Mouse (Mus musculus): ENCODE measurements around the gene Hnrnph1. TPM values are rescaled to one million over a fixed set of nuclear protein-coding genes. Genes with fewer than 3 reads are reported as not detected.

Gene Hnrnph1
- polyA plus RNA-seq, 1 experiment from 2014 or later: 367 TPM

DNA sequence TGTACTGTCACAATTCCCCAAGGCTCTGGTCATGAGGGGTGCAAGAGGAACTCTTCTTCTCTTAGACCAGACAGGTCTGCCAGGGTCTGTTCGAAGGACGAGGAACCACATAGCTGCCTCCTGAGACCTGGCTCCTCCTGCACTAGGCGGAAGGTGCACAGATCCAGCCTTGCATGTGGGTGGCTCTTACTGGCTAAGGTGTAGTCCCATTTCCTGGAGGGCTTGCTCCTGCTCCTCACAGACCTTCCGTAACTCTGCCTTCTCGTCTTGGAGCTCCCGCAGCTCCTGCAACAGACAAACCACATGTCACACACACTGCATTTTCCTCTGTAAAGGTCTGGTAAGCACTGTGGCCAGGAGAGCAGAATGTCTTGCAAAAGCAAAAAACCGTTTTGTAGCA, 17.9 kb downstream of the Hnrnph1 start:
- H3K36me3 ChIP-seq: peaks cover 49% of the 10 kb centered on the region
- no peak overlapping the region for H3K27ac ChIP-seq
- H3K4me1 ChIP-seq: peaks cover 14% of the 10 kb centered on the region; the same call in 1 of the 2 replicates
- H3K27me3 ChIP-seq (ENCODE audit: insufficient read depth, poor library complexity, severe bottlenecking): no peaks in the 10 kb centered on the region
- WGBS: 87% methylated on average over 7 of the region's 7 CpGs
- no peaks in the 10 kb centered on the region for H3K9me3 ChIP-seq
- H3K4me3 ChIP-seq: no peak overlapping the region
- DNase-seq (ENCODE audit: low spot score): peak; percentile 70

GRCm38 (mm10) chr11:50396766-50397307, 20.0 kb downstream of the Hnrnph1 start:
- no peak overlapping the region for H3K4me3 ChIP-seq
- no peaks in the 10 kb centered on the region for H3K9me3 ChIP-seq
- H3K36me3 ChIP-seq: peaks cover 56% of the 10 kb centered on the region
- H3K27ac ChIP-seq: no peak overlapping the region
- H3K27me3 ChIP-seq (ENCODE audit: insufficient read depth, poor library complexity, severe bottlenecking): no peaks in the 10 kb centered on the region
- WGBS: 75% methylated on average over 11 of the region's 11 CpGs
- H3K4me1 ChIP-seq: peaks cover 8% of the 10 kb centered on the region; the same call in 1 of the 2 replicates
- peak; percentile 74 for DNase-seq (ENCODE audit: low spot score)

GRCm38 (mm10) chr11:50397316-50397715, 20.5 kb downstream of the Hnrnph1 start:
- no peak overlapping the region for H3K4me3 ChIP-seq
- H3K27ac ChIP-seq: no peak overlapping the region
- H3K9me3 ChIP-seq: no peaks in the 10 kb centered on the region
- peak; percentile 62 for DNase-seq (ENCODE audit: low spot score)
- WGBS: 70% methylated on average over 9 of the region's 9 CpGs
- H3K27me3 ChIP-seq (ENCODE audit: insufficient read depth, poor library complexity, severe bottlenecking): no peaks in the 10 kb centered on the region
- peaks cover 59% of the 10 kb centered on the region for H3K36me3 ChIP-seq
- 0 out of 2 replicates have a peak, but pooled peaks cover 7% of the 10 kb centered on the region for H3K4me1 ChIP-seq

DNA sequence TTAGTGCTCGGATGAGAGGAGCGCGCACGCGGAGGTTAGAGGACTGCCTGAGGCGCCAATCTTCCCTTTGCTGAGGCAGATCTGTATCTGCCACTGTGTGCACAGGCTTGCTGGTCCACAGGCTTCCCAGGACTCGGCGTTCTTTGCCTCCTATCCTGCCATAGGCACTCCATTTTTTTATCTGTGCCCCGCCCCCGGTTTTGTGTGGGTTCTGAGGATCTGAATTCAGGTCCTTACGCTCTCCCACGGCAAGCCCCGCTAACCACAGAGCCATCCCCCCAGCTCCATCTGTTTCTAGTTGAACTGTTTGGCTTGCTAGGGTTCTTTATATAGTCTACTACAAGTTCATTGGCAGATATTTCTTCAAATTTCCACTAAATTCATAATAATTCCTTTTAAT, 22.0 kb downstream of the Hnrnph1 start:
- no peaks in the 10 kb centered on the region for H3K27me3 ChIP-seq (ENCODE audit: insufficient read depth, poor library complexity, severe bottlenecking)
- H3K36me3 ChIP-seq: peaks cover 60% of the 10 kb centered on the region
- peaks cover 13% of the 10 kb centered on the region; the same call in 1 of the 2 replicates for H3K4me1 ChIP-seq
- H3K4me3 ChIP-seq: no peak overlapping the region
- no peak overlapping the region for H3K27ac ChIP-seq
- H3K9me3 ChIP-seq: no peaks in the 10 kb centered on the region
- 84% methylated on average over 13 of the region's 13 CpGs for WGBS
- DNase-seq (ENCODE audit: low spot score): peak; percentile 47

DNA sequence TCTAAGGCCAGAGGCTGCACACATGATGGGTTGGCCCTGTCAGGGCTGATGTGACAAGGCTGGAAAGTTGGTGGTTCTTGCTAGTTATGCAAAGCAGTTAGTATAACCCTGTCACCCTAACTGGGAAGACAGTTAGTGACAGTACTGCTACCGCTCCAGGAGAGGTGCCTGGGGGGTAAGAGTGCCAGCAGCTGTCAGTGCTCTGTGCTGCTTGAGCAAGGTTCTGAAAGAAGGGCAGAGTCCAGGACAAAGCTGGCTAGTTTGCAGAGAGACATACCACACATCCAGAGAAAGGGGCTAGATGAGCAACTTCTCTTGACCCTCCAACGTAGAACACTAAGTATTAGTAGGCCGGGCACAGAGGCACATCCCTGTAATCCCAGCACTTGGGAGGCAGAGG, 25.7 kb downstream of the Hnrnph1 start:
- peaks cover 60% of the 10 kb centered on the region for H3K36me3 ChIP-seq
- no peaks in the 10 kb centered on the region for H3K9me3 ChIP-seq
- WGBS: 89% methylated on average over 3 of the region's 3 CpGs
- no peak overlapping the region for H3K27ac ChIP-seq
- peak; percentile 50 for DNase-seq (ENCODE audit: low spot score)
- peaks cover 12% of the 10 kb centered on the region; the same call in 1 of the 2 replicates for H3K4me1 ChIP-seq
- H3K4me3 ChIP-seq: no peak overlapping the region
- no peaks in the 10 kb centered on the region for H3K27me3 ChIP-seq (ENCODE audit: insufficient read depth, poor library complexity, severe bottlenecking)

GRCm38 (mm10) chr11:50403367-50404014, 26.7 kb downstream of the Hnrnph1 start:
- H3K4me3 ChIP-seq: no peak overlapping the region
- peaks cover 51% of the 10 kb centered on the region for H3K36me3 ChIP-seq
- peaks cover 12% of the 10 kb centered on the region; the same call in 1 of the 2 replicates for H3K4me1 ChIP-seq
- WGBS: 64% methylated on average over 10 of the region's 10 CpGs
- H3K27ac ChIP-seq: no peak overlapping the region
- H3K9me3 ChIP-seq: no peaks in the 10 kb centered on the region
- H3K27me3 ChIP-seq (ENCODE audit: insufficient read depth, poor library complexity, severe bottlenecking): no peaks in the 10 kb centered on the region
- DNase-seq (ENCODE audit: low spot score): peak; percentile 73

- Histone ChIP-seq H3K4me1 (peaks cover 12% of the 10 kb centered on the region; the same call in 1 of the 2 replicates), H3K36me3 (peaks cover 37% of the 10 kb centered on the region), H3K27me3 (ENCODE audit: insufficient read depth, poor library complexity, severe bottlenecking) (no peaks in the 10 kb centered on the region), H3K4me3 (no peak overlapping the region), H3K27ac (no peak overlapping the region), H3K9me3 (no peaks in the 10 kb centered on the region)
- WGBS: 67% methylated on average over 6 of the region's 6 CpGs
- DNase-seq (ENCODE audit: low spot score): no peak
Measured at GRCm38 (mm10) chr11:50407235-50407634, 30.4 kb downstream of the Hnrnph1 start.

DNA sequence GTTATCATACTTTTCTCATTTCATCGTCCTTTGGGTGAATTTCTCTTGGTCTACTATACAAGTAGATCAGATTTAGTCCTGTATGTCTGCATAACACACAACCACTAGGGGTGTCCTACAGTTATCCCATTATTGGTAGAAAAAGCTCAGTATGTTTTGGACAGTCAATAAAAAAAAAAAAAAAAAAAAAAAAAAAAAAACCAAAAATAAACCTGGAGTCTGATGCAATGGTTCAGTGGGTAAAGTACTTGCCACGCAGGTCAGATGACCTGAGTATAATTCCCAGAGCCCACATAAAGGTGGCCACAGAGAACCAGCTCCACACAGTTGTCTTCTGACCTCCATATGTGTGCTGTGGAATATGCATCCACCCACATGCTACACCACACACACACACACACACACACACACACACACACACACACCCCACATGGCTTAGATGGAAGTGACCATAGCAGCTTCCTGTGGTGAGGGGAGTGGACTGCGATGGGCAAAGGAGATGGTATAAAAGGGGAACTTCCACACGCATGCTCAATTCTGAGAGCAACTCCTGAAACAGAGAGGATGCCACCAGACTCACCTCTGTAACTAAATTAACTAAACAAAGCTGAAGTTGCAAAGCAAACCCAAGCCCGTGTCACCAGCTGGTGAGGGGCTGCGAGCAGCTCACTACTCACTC, 38.9 kb downstream of the Hnrnph1 start:
- no peak for DNase-seq (ENCODE audit: low spot score)
- H3K4me3 ChIP-seq: no peak overlapping the region
- peaks cover 44% of the 10 kb centered on the region for H3K36me3 ChIP-seq
- H3K27ac ChIP-seq: no peak overlapping the region
- no peaks in the 10 kb centered on the region for H3K9me3 ChIP-seq
- 88% methylated on average over 6 of the region's 6 CpGs for WGBS
- no peaks in the 10 kb centered on the region for H3K4me1 ChIP-seq
- H3K27me3 ChIP-seq (ENCODE audit: insufficient read depth, poor library complexity, severe bottlenecking): no peaks in the 10 kb centered on the region

GRCm38 (mm10) chr11:50417856-50418255, 41.1 kb downstream of the Hnrnph1 start:
- 63% methylated on average over 2 of the region's 2 CpGs for WGBS
- Histone ChIP-seq H3K4me3 (no peak overlapping the region), H3K27ac (no peak overlapping the region), H3K27me3 (ENCODE audit: insufficient read depth, poor library complexity, severe bottlenecking) (no peaks in the 10 kb centered on the region), H3K36me3 (peaks cover 37% of the 10 kb centered on the region), H3K4me1 (peaks cover 6% of the 10 kb centered on the region; the same call in 1 of the 2 replicates), H3K9me3 (no peaks in the 10 kb centered on the region)
- DNase-seq (ENCODE audit: low spot score): no peak

GRCm38 (mm10) chr11:50421461-50421860, 44.7 kb downstream of the Hnrnph1 start:
- Histone ChIP-seq H3K9me3 (no peaks in the 10 kb centered on the region), H3K4me3 (peak overlapping the region; percentile 58), H3K27ac (peak overlapping the region; percentile 70), H3K27me3 (ENCODE audit: insufficient read depth, poor library complexity, severe bottlenecking) (no peaks in the 10 kb centered on the region), H3K4me1 (peaks cover 6% of the 10 kb centered on the region; the same call in 1 of the 2 replicates), H3K36me3 (peaks cover 17% of the 10 kb centered on the region)
- no peak for DNase-seq (ENCODE audit: low spot score)
- 55% methylated on average over 5 of the region's 5 CpGs for WGBS

DNA sequence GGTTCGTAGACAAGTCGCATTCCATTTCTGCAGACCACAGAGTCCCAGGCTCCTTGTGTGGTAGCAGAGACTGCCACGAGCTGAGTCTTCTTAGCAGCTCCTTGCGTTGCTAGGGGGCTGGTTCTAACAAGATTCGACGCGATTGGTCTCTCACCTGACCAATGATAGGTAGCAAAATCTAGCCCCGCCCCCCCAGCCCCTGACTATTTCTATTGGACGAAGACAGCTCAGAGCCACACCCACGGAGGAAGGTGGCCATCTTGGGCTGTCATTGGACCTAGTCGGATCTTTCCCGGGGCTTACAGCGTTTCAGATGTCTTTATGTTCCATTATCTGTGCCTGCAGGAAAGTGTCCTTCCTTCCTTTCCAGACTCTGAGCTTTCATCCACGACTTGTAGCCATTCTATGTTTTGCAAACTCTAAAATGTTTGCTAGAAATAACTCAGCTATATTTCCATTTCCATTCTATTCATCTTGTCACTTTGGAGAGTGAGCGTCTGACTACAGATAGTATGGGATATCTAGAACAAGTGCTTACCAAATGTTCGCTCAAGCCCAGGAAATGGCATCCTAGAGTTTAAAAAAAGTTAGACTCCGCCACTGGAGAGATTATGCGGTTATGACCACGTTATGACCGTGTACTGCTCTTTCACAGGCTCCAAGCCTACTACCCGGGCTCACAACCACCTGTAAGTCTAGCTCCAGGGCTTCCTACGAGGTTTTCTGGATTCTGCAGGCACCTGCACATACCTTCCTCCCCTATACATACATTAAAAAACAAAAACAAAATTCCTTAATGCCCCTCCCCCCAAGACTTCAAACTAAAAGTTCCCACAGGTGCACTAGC, 45.4 kb downstream of the Hnrnph1 start:
- 23% methylated on average over 22 of the region's 22 CpGs for WGBS
- H3K9me3 ChIP-seq: no peaks in the 10 kb centered on the region
- H3K27me3 ChIP-seq (ENCODE audit: insufficient read depth, poor library complexity, severe bottlenecking): no peaks in the 10 kb centered on the region
- peak overlapping the region; percentile 58 for H3K4me3 ChIP-seq
- peaks cover 12% of the 10 kb centered on the region for H3K36me3 ChIP-seq
- DNase-seq (ENCODE audit: low spot score): peak; percentile 97
- peak overlapping the region; percentile 70 for H3K27ac ChIP-seq
- H3K4me1 ChIP-seq: peaks cover 6% of the 10 kb centered on the region; the same call in 1 of the 2 replicates

DNA sequence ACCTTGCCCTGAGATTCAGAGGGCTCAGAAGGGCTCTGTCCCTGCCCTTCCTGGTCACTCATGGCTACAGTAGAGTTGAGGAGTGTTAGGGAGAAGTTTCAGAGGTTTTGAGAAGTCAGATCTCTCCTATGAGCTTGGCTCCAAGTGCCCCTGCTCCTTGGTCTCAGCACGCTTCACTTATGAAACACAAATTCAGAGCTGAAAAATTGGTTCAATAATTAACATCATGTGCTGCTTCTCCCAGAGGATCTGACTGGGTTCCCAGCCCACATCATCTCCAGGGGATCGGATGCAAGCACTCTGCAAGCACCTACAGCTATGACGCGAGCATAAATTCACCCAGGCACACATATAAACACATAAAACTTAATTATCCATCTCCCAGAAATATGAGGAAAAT, 49.3 kb downstream of the Hnrnph1 start:
- peaks cover 6% of the 10 kb centered on the region; the same call in 1 of the 2 replicates for H3K4me1 ChIP-seq
- no peak for DNase-seq (ENCODE audit: low spot score)
- no peaks in the 10 kb centered on the region for H3K36me3 ChIP-seq
- no peak overlapping the region for H3K4me3 ChIP-seq
- H3K9me3 ChIP-seq: no peaks in the 10 kb centered on the region
- H3K27me3 ChIP-seq (ENCODE audit: insufficient read depth, poor library complexity, severe bottlenecking): no peaks in the 10 kb centered on the region
- no peak overlapping the region for H3K27ac ChIP-seq
- 89% methylated on average over 4 of the region's 4 CpGs for WGBS
